Mouse (Mus musculus) cortical plate, adult 2 months (tissue): ENCODE measurements around the gene Nelfb. TPM values are rescaled to one million over a fixed set of nuclear protein-coding genes. Genes with fewer than 3 reads are reported as not detected.

Experiments used
- H3K27ac ChIP-seq: fragments of 200-500 bp; 2 replicates; pipeline ENCODE4 v1.5.1; 2012; ENCODE audit warnings: low read length, control low read depth, inconsistent platforms; ENCODE audit not compliant: insufficient read depth
- H3K4me1 ChIP-seq: fragments of 200-500 bp; 2 replicates; pipeline ENCODE4 v1.6.1; 2011; ENCODE audit warnings: low read length; ENCODE audit not compliant: control insufficient read depth, insufficient read depth
- H3K4me3 ChIP-seq: fragments of 200-500 bp; 2 replicates; pipeline ENCODE4 v1.5.1; 2011; ENCODE audit warnings: mild to moderate bottlenecking, low read length, control low read depth; ENCODE audit not compliant: insufficient read depth
- CTCF ChIP-seq: fragments of 200-500 bp; IDR thresholded peaks from 2 replicates; pipeline ENCODE4 v1.5.1; 2011; ENCODE audit warnings: mild to moderate bottlenecking, control low read depth, low read length; ENCODE audit not compliant: insufficient read depth; ENCODE audit errors: extremely low read depth
- POLR2A ChIP-seq: fragments of 200-500 bp; IDR thresholded peaks from 2 replicates; pipeline ENCODE4 v1.6.1; 2011; ENCODE audit warnings: mild to moderate bottlenecking, low read length, control low read depth; ENCODE audit not compliant: insufficient read depth; ENCODE audit errors: extremely low read depth
- polyA plus RNA-seq: library from polyadenylated mRNA; depleted of rRNA; stranded (reverse); fragments of >200 nt; gene quantifications from 2 replicates; pipeline ENCODE4 v1.2.3, GENCODE M21; 2012

Nelfb gene
- polyA plus RNA-seq, 1 experiment = 52.0 TPM

DNA sequence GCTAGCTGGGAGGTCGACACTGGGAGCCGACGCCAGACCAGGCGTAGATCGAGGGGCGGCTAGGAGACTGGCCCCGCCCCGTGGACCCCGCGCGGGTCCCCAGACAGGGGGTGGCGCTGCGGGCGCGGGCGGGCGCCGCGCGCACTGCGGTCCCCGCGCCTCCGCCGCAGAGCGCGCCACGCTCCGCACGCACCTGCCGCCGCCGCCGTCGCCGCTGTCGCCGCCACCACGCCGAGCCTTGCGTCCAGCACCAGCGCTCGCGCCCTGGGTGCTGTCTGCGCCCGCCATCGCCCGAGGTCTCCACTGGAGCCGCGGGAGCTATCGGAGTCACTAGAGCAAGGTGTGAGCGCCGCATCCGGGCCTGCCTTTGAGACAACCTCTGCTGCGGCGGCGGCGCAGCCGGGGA lies 30.8 kb upstream of the Nelfb start, which contains the start of the genes Rnf208 and Cysrt1:
TSS of gene Rnf208 (plus strand) at position 155 of the 406 bp plus-strand sequence.
TSS of gene Cysrt1 (minus strand) at position 352 of the 406 bp plus-strand sequence.
- H3K4me3 ChIP-seq = peak within 1 kb of the TSS; percentile 80
- TF ChIP-seq CTCF = no peak
- peak; percentile 17; the same call in 1 of the 2 replicates for TF ChIP-seq POLR2A
- peaks cover 5% of the 10 kb centered on the region for H3K4me1 ChIP-seq
- peak within 1 kb of the TSS; percentile 89; the same call in 1 of the 2 replicates for H3K27ac ChIP-seq

DNA sequence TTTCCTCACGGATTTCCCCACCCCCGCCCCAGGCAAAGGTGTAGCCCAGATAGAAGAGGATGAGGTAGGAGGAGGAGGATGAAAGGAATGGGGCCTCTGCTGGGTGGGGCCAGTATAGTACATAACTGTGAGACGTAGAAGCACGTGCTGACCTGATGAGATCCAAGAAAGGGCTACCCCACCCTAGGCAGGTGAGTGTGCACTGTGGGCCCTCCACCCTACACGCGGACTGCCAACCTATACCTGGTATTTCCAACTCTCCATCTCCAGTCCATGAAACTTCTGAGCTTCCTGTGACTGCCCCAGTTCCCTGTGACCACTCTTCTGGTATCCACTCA lies 30.1 kb upstream of the Nelfb start:
- Histone ChIP-seq H3K4me3 (peak overlapping the region; percentile 80), H3K27ac (no peak overlapping the region), H3K4me1 (peaks cover 5% of the 10 kb centered on the region)
- TF ChIP-seq POLR2A = no peak
- TF ChIP-seq CTCF = no peak

DNA sequence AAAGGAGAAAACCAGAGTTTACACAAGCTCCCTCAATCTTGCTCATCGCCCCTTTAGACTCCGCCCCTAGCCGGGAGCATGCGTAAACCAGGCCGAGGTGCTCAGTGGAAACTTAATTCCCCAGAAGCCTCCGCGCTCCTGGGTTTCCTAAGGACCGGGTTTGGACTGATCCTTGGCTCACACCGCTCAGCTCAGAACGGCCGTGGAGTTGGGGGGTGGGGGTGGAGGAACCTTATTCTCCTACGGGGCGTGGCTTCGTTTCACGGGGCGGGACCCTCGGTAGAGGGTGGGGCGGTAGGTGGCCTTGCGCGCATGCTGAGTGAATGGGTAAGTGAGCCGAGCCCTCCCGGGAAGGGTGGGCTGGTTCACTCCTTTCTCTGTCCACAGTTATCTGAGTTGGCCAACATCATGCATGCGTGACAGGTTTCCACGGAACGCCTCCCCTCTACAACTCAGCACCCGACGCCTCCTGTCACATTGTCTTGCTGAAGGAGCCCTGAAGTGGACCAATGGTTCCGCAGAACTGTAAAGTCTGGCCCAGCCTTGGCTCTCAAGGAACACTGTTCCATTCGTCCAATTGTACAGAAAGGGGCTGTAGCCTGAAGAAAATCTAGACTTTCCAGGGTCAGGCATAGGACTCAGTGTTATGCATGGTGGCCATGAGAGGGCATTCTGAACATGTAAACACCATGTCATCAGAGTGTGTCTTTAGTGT lies 29.6 kb upstream of the Nelfb start:
- H3K27ac ChIP-seq = no peak overlapping the region
- TF ChIP-seq POLR2A = peak; percentile 41; the same call in 1 of the 2 replicates
- no peak for TF ChIP-seq CTCF
- H3K4me3 ChIP-seq = peak overlapping the region; percentile 80
- H3K4me1 ChIP-seq = peaks cover 5% of the 10 kb centered on the region

- TF ChIP-seq CTCF (no peak), POLR2A (no peak)
- no peak overlapping the region for H3K27ac ChIP-seq
- H3K4me1 ChIP-seq = peaks cover 5% of the 10 kb centered on the region
- peak overlapping the region; percentile 80; the same call in 1 of the 2 replicates for H3K4me3 ChIP-seq
These were observed 29.0 kb upstream of the Nelfb start for GRCm38 (mm10) chr2:25240310-25240709.

GRCm38 (mm10) chr2:25239766-25240165 lies 28.5 kb upstream of the Nelfb start:
- Histone ChIP-seq H3K4me3 (no peak overlapping the region), H3K4me1 (peaks cover 5% of the 10 kb centered on the region), H3K27ac (no peak overlapping the region)
- no peak for TF ChIP-seq POLR2A

DNA sequence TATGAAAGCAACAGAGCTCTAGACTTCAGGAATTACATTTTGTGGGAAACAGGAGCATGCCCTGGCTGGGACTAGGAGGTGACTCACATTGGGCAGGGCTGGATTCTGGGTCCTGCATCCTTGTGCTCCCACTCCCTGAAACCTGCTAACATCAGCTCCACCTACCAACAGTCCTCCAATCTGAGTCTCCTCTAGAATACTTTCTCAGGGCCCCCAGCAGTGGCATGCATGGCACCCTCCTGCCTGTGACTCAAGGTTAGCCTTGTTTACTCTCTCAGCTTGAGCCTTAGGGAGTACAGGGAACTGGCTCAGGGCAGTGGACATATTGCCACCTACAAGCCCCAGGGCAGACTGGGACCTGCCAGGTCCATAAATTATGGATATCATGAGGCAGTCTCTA lies 26.8 kb upstream of the Nelfb start:
- no peak overlapping the region for H3K27ac ChIP-seq
- H3K4me3 ChIP-seq = no peak overlapping the region
- TF ChIP-seq CTCF (no peak), POLR2A (no peak)
- peaks cover 3% of the 10 kb centered on the region; the same call in 1 of the 2 replicates for H3K4me1 ChIP-seq

GRCm38 (mm10) chr2:25237522-25237921 lies 26.2 kb upstream of the Nelfb start:
- Histone ChIP-seq H3K27ac (no peak overlapping the region), H3K4me3 (no peak overlapping the region), H3K4me1 (peaks cover 3% of the 10 kb centered on the region; the same call in 1 of the 2 replicates)
- TF ChIP-seq CTCF (no peak), POLR2A (no peak)

DNA sequence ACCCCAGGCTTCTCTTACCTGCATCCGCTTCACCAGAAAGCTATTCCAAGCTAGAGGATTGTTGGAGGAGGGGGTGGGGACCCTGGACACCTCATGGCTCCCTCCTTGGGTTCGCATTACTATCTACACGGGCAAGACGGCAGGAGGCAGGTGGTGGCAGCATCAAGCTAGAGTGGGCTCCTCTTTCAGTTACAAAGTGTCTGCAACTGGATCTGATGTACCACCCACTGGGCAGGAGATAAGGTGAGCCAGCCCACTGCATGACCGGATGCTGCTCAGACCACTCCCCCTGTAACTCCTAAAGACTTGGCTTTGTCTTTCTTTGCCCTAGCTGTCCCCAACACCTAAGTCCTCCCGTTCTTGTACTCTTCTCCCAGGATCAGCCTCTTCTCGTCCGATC lies 25.3 kb upstream of the Nelfb start, which contains the start of gene Rnf224:
TSS of gene Rnf224 (minus strand) at position 174 of the 400 bp plus-strand sequence.
- H3K4me3 ChIP-seq = no peak within 1 kb of the TSS
- TF ChIP-seq CTCF = no peak
- TF ChIP-seq POLR2A = no peak
- H3K27ac ChIP-seq = no peak within 1 kb of the TSS
- H3K4me1 ChIP-seq = peaks cover 2% of the 10 kb centered on the region; the same call in 1 of the 2 replicates

DNA sequence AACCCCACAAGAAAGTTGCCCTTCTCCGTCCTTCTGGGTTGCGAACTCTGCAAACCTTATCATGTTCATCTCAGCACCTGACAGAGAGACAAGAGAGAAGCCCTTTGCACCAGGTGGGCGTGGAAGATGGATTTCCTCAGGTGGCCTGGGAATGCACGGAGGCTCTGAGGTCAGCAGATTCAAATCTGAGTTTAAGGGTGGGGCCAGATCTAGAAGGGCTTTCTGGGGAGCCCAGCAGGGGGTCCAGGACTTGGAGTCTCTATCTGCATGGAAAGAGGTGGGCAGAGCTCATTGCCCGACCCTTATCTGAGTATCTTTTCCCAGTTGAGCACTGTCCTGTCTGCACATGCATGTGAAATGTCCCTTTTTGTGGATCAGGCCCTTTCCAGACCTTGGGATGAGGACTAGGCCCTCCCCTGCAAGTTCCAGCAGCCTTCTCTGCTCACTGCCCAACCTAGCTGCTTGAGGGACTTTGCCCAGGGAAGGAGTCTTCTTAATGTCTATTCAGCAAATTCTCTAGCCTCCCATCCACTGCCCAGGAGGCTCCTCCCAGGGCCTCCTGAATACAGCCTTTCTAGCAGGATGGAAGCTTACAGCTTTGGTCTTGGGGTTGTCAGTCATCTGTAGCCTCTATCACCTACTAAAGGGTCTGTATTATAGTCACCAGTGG lies 23.4 kb upstream of the Nelfb start:
- Histone ChIP-seq H3K27ac (no peak overlapping the region), H3K4me3 (no peak overlapping the region), H3K4me1 (no peaks in the 10 kb centered on the region)
- TF ChIP-seq CTCF = no peak
- no peak for TF ChIP-seq POLR2A

GRCm38 (mm10) chr2:25234050-25234449 lies 22.8 kb upstream of the Nelfb start, which contains the start of gene Slc34a3:
Gene Slc34a3, minus strand, starts transcription at chr2:25234364.
- TF ChIP-seq CTCF (no peak), POLR2A (no peak)
- H3K4me3 ChIP-seq = no peak within 1 kb of the TSS
- no peak within 1 kb of the TSS for H3K27ac ChIP-seq
- no peaks in the 10 kb centered on the region for H3K4me1 ChIP-seq
